Mouse (Mus musculus): ENCODE results near the gene Jak2.

DNA sequence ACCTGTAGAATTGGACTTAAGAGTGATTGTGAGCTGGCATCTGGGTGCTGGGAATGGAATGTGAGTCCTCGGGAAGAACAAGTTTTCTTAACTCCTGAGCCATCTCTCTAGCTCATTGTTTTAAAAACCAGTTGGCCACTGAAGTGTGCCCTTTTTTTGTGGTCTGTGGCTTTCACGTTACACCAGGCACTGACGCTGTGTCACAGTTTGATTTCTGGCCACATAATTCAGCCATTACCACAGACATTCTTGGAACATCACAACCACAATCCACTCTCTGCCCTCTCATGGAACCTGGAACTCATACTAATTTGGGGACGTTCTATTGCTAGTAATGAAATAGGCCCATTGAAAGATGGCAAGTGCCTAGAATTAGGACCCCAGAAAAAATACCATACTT lies 89.4 kb downstream of the Jak2 start:
- TF ChIP-seq TAL1 (IDR thresholded peaks at IDR 0.05; ENCODE audit: low read length) (no peak), GATA1 (IDR thresholded peaks at IDR 0.05; ENCODE audit: low read length) (no peak)
